Mouse (Mus musculus) embryonic facial prominence, embryonic 10.5 days (tissue): ENCODE measurements around the gene Rbms3. TPM values are rescaled to one million over a fixed set of nuclear protein-coding genes. Genes with fewer than 3 reads are reported as not detected.
A peak's percentile ranks its signal among the peaks of the same experiment; 100 is the strongest.

Source experiments
- DNase-seq: peaks from one replicate; pipeline ENCODE4 v3.0.0-alpha.2; 2017; ENCODE audit warnings: low spot score
- H3K27ac ChIP-seq: fragments of 300-500 bp; sonication (generic); replicated peaks from 2 replicates; pipeline ENCODE4 v1.5.1; 2016; ENCODE audit warnings: mild to moderate bottlenecking
- H3K27me3 ChIP-seq: fragments of 300-500 bp; sonication (generic); replicated peaks from 2 replicates; pipeline ENCODE4 v1.6.1; 2016; ENCODE audit warnings: low read depth, mild to moderate bottlenecking; ENCODE audit not compliant: poor library complexity, severe bottlenecking
- H3K36me3 ChIP-seq: fragments of 300-500 bp; sonication (generic); replicated peaks from 2 replicates; pipeline ENCODE4 v1.6.1; 2016; ENCODE audit warnings: mild to moderate bottlenecking, moderate library complexity
- H3K4me1 ChIP-seq: fragments of 300-500 bp; sonication (generic); 2 replicates; pipeline ENCODE4 v1.6.1; 2016
- H3K4me3 ChIP-seq: fragments of 300-500 bp; sonication (generic); 2 replicates; pipeline ENCODE4 v1.5.1; 2016; ENCODE audit warnings: mild to moderate bottlenecking, moderate library complexity
- H3K9me3 ChIP-seq: fragments of 300-500 bp; sonication (generic); 2 replicates; pipeline ENCODE4 v1.6.1; 2016; ENCODE audit warnings: mild to moderate bottlenecking
- WGBS: fragments of 180-500 bp; shearing (Covaris S2); methylation state at CpG from one replicate; pipeline ENCODE4 v1.1.7; 2016; 5-methylcytosine and 5-hydroxymethylcytosine counted together
- polyA plus RNA-seq: library from polyadenylated mRNA; unstranded; fragments of >200 nt; fragmentation: Nextera tagmentation; extraction: Ambion mirVana; gene quantifications from 2 replicates; pipeline ENCODE4 v1.2.1, GENCODE M21; 2016

Rbms3 gene
- polyA plus RNA-seq, 1 experiment from 2014 or later: 29.9 TPM

DNA sequence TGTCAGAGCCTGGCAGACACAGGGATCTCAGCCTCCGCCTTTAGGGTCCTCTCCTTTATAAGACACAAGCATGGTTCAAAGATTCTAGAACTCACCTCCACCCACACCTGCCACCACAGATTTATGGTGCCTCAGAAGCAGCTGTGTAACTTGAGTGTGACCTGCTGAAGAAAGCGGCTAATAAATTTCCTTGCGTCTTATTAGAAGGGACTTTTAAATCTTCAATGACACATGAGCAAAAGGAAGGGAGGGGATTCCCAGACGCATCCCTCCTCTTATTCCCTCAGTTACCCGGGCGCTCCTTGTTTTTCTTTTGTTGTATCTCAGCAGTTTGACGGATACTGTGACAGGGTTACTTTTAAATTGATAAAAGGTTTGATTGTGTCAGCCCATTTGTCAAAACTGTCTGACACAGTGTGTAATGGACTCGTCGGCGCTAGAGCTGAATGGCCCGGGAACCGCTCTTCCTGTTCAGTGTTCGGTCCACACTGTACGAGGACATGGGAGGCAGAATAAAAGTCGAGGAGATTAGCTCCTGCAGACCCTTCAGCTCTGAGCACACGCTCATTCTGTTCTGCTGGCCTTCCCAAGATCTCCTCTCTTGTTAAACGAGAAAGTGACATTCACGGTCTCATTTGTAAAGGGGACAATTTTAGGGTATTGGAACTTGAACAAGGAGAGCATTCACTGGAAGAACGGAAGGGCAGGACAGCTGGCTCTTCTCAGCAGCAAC is 527.3 kb downstream of the Rbms3 start:
- Histone ChIP-seq H3K9me3 (no peaks in the 10 kb centered on the region), H3K4me1 (0 out of 2 replicates have a peak, but pooled peaks cover 16% of the 10 kb centered on the region), H3K27me3 (no peaks in the 10 kb centered on the region), H3K27ac (no peak overlapping the region), H3K36me3 (no peaks in the 10 kb centered on the region), H3K4me3 (no peak overlapping the region)
- WGBS: 73% methylated on average over 19 of the region's 19 CpGs
- DNase-seq: no peak

DNA sequence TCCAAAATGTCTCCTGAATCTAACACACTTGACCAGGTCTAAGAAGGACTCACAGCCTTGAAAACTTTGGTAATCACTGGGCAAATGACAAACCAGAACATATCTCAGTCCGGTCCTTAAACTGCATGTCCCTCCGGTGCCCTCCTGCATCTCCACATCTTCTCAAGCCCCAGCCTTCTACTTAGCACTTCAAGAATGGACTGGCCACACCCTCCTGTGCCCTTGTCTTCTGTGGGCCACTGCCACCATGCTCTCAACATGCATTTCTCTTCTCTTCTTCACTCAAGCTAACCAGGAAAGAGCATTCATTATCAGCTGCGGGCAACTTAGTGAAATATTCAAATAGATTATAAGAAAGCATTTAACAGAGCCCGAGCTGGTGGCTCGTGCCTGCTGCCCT is 529.5 kb downstream of the Rbms3 start:
- Histone ChIP-seq H3K4me1 (0 out of 2 replicates have a peak, but pooled peaks cover 16% of the 10 kb centered on the region), H3K9me3 (no peaks in the 10 kb centered on the region), H3K4me3 (no peak overlapping the region), H3K27ac (no peak overlapping the region), H3K27me3 (no peaks in the 10 kb centered on the region), H3K36me3 (no peaks in the 10 kb centered on the region)
- DNase-seq: no peak
- WGBS: 94% methylated on average over 5 of the region's 5 CpGs

DNA sequence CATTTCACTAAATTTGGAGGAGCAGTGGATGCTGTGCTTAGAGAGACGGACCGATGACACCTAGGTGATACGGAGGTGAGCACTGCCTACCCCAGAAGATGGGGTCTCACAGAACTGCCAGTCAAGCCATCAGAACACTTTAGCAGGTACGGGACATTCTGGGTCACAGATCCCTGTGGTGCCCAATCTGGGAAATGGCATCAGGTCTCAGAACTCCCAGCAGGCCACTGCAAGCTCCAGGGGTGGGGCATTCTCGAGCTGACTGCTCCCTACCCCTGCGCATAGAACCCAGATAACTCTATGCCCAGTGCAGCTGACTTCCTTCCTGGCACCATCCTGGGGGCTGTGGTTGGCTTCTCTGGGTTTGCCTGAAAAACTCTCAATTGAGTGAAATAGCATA is 536.2 kb downstream of the Rbms3 start:
- WGBS: 91% methylated on average over 6 of the region's 6 CpGs
- Histone ChIP-seq H3K36me3 (no peaks in the 10 kb centered on the region), H3K9me3 (no peaks in the 10 kb centered on the region), H3K4me1 (peaks cover 10% of the 10 kb centered on the region), H3K27me3 (no peaks in the 10 kb centered on the region), H3K27ac (no peak overlapping the region), H3K4me3 (no peak overlapping the region)
- no peak for DNase-seq

DNA sequence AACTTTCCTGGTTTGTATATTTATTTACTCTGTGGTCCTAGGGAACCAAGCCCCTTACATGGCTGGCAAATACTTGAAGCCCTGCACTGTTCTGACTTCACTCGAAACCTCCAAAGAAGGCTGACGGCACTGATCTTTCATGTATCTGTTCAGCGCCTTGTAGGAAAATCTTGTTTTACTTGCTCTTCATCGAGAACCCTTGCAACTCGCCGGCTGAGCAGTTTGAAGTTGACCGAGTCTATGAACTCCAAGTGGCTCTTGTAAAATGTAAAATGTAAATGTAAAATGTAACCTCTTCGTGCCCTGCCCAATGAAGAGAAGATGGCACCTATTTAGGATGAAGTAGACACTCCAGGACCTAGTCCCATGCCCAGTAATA is 537.5 kb downstream of the Rbms3 start:
- no peaks in the 10 kb centered on the region for H3K36me3 ChIP-seq
- H3K9me3 ChIP-seq: no peaks in the 10 kb centered on the region
- no peak overlapping the region for H3K27ac ChIP-seq
- no peaks in the 10 kb centered on the region for H3K27me3 ChIP-seq
- H3K4me3 ChIP-seq: no peak overlapping the region
- 92% methylated on average over 8 of the region's 8 CpGs for WGBS
- DNase-seq: no peak
- peaks cover 10% of the 10 kb centered on the region for H3K4me1 ChIP-seq

DNA sequence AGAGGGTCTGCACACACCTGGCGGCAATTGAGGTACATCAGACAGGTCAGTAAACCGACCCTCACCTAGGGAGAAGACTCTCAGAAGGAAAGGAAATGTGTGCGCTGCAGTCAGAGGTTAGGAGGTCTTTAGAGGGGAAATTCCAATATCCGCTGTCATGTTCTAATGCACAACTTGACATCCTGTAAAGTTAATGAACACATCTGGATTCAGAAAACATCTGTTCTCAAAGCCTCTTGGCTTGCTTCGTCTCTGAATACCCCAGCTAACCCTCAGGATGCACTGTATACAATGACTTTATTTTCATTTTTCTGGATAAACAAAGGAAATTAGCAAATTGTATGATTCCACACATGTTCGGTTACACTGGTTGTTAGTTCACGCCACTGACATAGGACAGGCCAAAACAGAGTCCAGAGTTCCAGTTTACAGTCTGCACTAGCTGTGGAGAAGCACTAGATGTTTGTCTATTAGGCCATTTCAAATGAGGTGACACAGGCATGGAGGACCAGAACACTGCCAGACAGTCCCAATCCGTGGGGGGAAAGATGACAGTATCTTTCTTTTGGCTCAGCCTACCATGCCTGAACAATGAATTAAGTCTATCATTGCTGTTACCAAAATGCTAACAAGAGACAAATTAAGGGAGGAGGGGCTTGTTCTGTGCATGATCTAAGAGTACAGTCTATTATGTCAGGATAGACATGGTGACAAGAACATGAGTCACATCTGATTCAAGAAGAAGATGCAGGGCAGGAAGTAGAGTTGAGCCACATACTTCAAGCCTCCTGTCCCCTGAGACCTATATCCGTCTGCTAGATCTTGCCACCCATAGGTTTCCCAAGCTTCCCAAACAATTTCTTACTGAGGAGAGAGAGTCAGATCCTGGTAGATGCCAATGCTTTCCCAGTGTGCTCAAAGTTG is 538.2 kb downstream of the Rbms3 start:
- Histone ChIP-seq H3K27ac (no peak overlapping the region), H3K27me3 (no peaks in the 10 kb centered on the region), H3K4me1 (peaks cover 10% of the 10 kb centered on the region), H3K9me3 (no peaks in the 10 kb centered on the region), H3K4me3 (no peak overlapping the region), H3K36me3 (no peaks in the 10 kb centered on the region)
- 65% methylated on average over 9 of the region's 9 CpGs for WGBS
- no peak for DNase-seq

DNA sequence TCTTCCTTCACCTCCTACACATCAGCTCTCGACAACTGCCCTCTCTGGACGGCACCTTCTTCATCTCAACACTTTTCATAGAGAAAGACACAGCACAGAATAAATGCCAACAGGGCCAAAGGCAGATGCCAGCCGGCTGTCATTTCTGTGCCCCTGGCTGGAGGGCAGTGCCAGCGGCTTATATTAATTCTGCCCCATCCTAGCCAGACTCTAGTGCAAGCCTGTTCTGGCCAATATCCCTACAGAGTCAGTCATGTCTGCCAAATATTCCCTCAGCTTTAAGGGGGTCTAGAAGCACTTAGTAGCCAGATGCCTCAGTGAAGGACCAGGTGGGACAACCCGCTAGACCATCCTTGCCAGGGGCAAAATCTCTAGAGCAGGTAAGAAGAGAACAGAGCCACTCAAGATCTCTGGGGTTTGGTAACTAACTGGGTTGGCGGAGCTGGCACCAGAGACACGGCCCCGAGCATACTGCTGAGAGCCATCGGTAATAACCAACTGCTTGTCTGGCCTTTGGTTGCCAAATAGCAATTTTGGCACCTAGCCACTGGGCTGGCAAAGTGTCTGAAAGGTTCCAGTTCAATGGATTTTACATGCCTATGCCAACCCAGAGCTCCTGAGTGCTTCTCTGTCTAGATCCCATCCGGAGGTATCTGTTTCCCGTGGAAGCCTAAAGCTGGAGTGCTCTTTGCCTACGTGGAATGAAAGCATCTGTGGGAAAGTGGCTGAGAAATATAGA is 540.1 kb downstream of the Rbms3 start:
- Histone ChIP-seq H3K4me3 (no peak overlapping the region), H3K36me3 (no peaks in the 10 kb centered on the region; the same call in 1 of the 2 replicates), H3K4me1 (peaks cover 10% of the 10 kb centered on the region), H3K9me3 (no peaks in the 10 kb centered on the region), H3K27ac (no peak overlapping the region), H3K27me3 (no peaks in the 10 kb centered on the region)
- DNase-seq: no peak
- 94% methylated on average over 12 of the region's 12 CpGs for WGBS

DNA sequence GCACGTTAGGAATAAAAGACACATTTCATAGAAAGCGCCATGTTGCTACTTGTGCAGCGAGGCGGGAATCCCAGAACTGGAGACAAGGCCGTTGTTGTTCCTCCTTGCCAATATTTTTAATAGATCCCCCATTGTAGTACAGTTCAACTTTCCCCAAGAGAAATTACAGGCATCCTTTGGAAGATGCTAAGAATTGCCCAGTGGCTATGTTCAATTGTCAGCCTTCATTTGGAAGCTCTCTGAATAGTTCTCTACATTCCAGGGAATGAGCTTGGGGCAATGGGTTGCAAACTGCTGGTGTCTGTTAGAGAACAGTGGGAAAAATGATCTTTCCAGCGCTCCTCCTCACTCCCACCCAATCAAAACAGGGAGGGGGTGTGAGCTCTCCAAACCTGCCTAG is 541.4 kb downstream of the Rbms3 start:
- Histone ChIP-seq H3K9me3 (no peaks in the 10 kb centered on the region), H3K36me3 (peaks cover 3% of the 10 kb centered on the region; the same call in 1 of the 2 replicates), H3K27ac (no peak overlapping the region), H3K4me1 (peaks cover 10% of the 10 kb centered on the region), H3K27me3 (no peaks in the 10 kb centered on the region), H3K4me3 (no peak overlapping the region)
- DNase-seq: no peak
- WGBS: 73% methylated on average over 6 of the region's 6 CpGs

DNA sequence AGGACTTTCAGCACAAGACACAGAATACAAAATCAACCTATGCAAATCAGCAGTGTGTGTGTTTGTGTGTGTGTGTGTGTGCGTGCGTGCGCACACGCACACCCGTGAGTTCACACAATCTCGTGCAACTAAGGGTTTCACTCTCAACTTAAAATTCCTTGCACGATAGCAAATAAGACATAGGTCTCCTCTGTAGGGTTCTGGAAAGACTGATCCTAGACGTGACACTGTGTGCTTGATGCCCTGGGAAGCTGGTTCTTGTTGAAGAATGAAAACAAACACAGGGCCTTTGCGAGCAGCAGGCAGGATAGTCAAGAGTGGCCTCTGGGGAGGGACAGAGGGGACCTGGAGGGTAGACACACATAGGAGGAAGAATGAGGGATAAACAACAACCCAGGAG is 544.0 kb downstream of the Rbms3 start:
- Histone ChIP-seq H3K4me3 (no peak overlapping the region), H3K4me1 (no peaks in the 10 kb centered on the region), H3K27me3 (no peaks in the 10 kb centered on the region), H3K9me3 (no peaks in the 10 kb centered on the region), H3K36me3 (peaks cover 3% of the 10 kb centered on the region; the same call in 1 of the 2 replicates), H3K27ac (no peak overlapping the region)
- DNase-seq: no peak
- 87% methylated on average over 9 of the region's 9 CpGs for WGBS

DNA sequence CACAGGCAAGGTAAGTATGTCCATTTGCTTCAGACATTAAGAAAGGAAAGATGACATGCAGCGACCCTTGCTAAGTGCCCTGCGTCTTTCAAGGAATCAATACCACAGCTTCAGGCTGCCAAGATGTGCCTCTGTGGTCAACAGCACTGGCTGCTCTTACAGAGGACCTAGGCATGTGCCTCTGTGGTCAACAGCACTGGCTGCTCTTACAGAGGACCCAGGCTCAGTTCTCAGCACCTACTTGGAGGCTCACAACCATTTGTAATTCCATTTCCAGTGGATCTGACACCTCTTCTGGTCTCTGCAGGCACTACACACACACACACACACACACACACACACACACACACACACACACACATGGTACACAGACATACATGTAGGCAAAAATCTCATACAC is 545.2 kb downstream of the Rbms3 start:
- 91% methylated on average over 2 of the region's 2 CpGs for WGBS
- no peak for DNase-seq
- no peak overlapping the region for H3K4me3 ChIP-seq
- no peak overlapping the region for H3K27ac ChIP-seq
- no peaks in the 10 kb centered on the region for H3K9me3 ChIP-seq
- no peaks in the 10 kb centered on the region for H3K27me3 ChIP-seq
- peaks cover 6% of the 10 kb centered on the region for H3K4me1 ChIP-seq
- peaks cover 3% of the 10 kb centered on the region; the same call in 1 of the 2 replicates for H3K36me3 ChIP-seq

DNA sequence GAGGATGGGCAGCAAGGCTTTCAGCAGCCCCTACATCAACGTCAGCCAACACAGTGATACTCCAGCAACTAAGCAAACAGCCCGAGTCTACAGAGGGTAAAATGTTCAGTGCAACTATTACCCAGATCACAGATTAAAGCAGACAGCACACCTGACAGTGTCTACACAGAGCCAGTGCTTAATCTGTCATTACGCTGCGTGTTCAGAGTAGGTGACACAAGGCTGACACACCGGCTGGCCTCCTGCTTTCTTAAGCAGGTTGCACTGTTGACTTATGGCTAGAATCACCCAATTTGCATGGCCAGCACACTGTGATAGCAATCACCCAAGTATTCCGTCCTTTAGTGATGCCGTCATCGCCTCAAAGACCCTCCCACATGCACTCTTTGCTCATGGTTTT is 550.2 kb downstream of the Rbms3 start:
- no peak overlapping the region for H3K4me3 ChIP-seq
- H3K36me3 ChIP-seq: peaks cover 2% of the 10 kb centered on the region; the same call in 1 of the 2 replicates
- H3K27ac ChIP-seq: no peak overlapping the region
- H3K27me3 ChIP-seq: no peaks in the 10 kb centered on the region
- no peak for DNase-seq
- H3K4me1 ChIP-seq: peaks cover 34% of the 10 kb centered on the region
- H3K9me3 ChIP-seq: no peaks in the 10 kb centered on the region
- 82% methylated on average over 8 of the region's 8 CpGs for WGBS

DNA sequence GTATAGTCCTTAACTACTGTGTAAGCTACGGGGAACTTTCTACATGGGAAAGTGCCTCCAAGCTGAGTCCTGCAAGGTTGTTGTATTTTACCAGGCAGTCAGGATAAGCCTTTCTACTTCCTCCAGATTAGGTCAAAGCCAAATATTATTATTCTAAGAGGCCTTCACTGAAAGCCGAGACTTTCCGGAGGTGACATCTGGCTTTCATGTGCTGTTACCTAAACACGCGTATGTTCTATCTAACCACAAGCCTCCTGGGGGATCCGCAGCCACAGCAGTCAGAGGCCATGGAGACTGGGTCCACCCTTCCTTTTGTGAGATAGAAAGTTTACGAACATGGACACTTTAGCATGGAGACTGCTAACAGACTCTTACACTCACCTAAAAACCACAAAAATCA is 552.2 kb downstream of the Rbms3 start:
- no peak overlapping the region for H3K4me3 ChIP-seq
- no peaks in the 10 kb centered on the region for H3K36me3 ChIP-seq
- H3K27ac ChIP-seq: peak overlapping the region; percentile 57
- WGBS: 42% methylated on average over 7 of the region's 7 CpGs
- peaks cover 48% of the 10 kb centered on the region for H3K4me1 ChIP-seq
- peak; percentile 56 for DNase-seq
- no peaks in the 10 kb centered on the region for H3K9me3 ChIP-seq
- no peaks in the 10 kb centered on the region for H3K27me3 ChIP-seq

DNA sequence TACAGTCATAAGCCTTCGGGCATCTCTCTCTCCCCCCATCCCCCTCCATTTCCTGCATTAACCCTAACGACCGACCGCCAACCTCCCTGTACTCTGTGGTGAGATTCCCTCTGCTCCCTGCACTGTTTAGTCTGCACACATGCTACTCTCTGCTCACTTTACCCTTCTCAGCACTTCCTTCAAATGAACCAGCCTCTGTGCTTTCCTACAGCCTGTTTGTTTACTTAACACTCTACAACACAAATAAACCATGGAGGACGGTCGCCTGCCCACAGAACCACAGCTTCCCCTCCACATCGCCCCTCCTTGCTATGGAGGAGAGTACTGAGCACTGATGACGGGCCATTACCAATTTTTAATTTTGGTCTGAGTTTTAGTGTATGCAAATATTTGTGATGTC is 552.9 kb downstream of the Rbms3 start:
- no peaks in the 10 kb centered on the region for H3K27me3 ChIP-seq
- peak; percentile 33 for DNase-seq
- WGBS: 52% methylated on average over 8 of the region's 8 CpGs
- H3K9me3 ChIP-seq: no peaks in the 10 kb centered on the region
- peaks cover 54% of the 10 kb centered on the region for H3K4me1 ChIP-seq
- no peak overlapping the region for H3K4me3 ChIP-seq
- H3K36me3 ChIP-seq: no peaks in the 10 kb centered on the region
- H3K27ac ChIP-seq: peak overlapping the region; percentile 61
